Mouse (Mus musculus): Measurements from ENCODE around the gene Cxcl14. TPM values are rescaled to one million over a fixed set of nuclear protein-coding genes. Genes with fewer than 3 reads are reported as not detected.

Cxcl14 gene
- polyA plus RNA-seq, 1 experiment from 2014 or later: 338 TPM

- ATAC-seq (ENCODE audit: insufficient number of reproducible peaks, insufficient read depth, low FRiP score, low TSS enrichment): no peak
Observed at GRCm38 (mm10) chr13:56329165-56329564, 32.8 kb upstream of the Cxcl14 start.

GRCm38 (mm10) chr13:56327779-56328178, 31.4 kb upstream of the Cxcl14 start:
- Histone ChIP-seq H3K27me3 (no peaks in the 10 kb centered on the region), H3K4me2 (replicated peaks) (no peak overlapping the region), H3K27ac (peak overlapping the region; percentile 57; the same call in 1 of the 2 replicates), H3K4me1 (peaks cover 31% of the 10 kb centered on the region), H3K4me3 (no peak overlapping the region), H3K9ac (no peak overlapping the region), H3K9me3 (no peaks in the 10 kb centered on the region), H3K36me3 (no peaks in the 10 kb centered on the region)
- WGBS: 19% methylated on average over 6 of the region's 6 CpGs
- 0 out of 2 replicates have a peak, but pooled peaks have one; percentile 47 for ATAC-seq (ENCODE audit: insufficient number of reproducible peaks, insufficient read depth, low FRiP score, low TSS enrichment)

More at GRCm38 (mm10) chr13:56329165-56329564, 32.8 kb upstream of the Cxcl14 start:
- Histone ChIP-seq H3K4me3 (no peak overlapping the region), H3K36me3 (no peaks in the 10 kb centered on the region), H3K9ac (no peak overlapping the region), H3K4me2 (replicated peaks) (no peak overlapping the region), H3K27ac (no peak overlapping the region), H3K9me3 (no peaks in the 10 kb centered on the region), H3K4me1 (peaks cover 31% of the 10 kb centered on the region), H3K27me3 (no peaks in the 10 kb centered on the region)
- 46% methylated on average over 6 of the region's 6 CpGs for whole genome bisulfite sequencing

GRCm38 (mm10) chr13:56321635-56322034, 25.3 kb upstream of the Cxcl14 start:
- ATAC-seq (ENCODE audit: insufficient number of reproducible peaks, insufficient read depth, low FRiP score, low TSS enrichment): no peak
- no peaks in the 10 kb centered on the region for H3K27me3 ChIP-seq
- H3K4me2 ChIP-seq (replicated peaks): no peak overlapping the region
- H3K27ac ChIP-seq: no peak overlapping the region
- WGBS: 72% methylated on average over 7 of the region's 7 CpGs
- H3K4me1 ChIP-seq: no peaks in the 10 kb centered on the region; the same call in 1 of the 2 replicates
- H3K4me3 ChIP-seq: no peak overlapping the region
- no peak overlapping the region for H3K9ac ChIP-seq
- H3K36me3 ChIP-seq: no peaks in the 10 kb centered on the region
- H3K9me3 ChIP-seq: no peaks in the 10 kb centered on the region

DNA sequence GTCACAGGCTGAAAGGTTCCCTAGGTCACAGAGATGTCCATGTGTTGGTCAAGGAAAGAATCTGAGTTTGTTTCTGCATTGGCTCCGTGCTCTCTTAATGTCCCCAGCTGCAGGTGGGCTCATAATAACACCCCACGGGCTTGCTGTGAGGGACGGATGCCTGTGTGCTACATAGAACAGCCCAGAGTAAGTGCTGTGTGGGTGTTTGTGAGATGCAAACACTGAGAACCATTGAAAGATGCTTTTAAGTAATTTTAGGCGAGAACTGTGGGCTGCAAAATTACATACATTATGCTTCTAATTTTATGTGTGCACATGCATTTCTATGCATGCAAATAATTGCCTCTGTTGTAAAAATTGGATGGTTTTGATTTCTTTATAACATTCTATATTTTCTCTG, 20.6 kb upstream of the Cxcl14 start:
- ATAC-seq (ENCODE audit: insufficient number of reproducible peaks, insufficient read depth, low FRiP score, low TSS enrichment): no peak
- WGBS: 63% methylated on average over 4 of the region's 4 CpGs
- Histone ChIP-seq H3K36me3 (no peaks in the 10 kb centered on the region), H3K4me2 (replicated peaks) (no peak overlapping the region), H3K4me1 (peaks cover 10% of the 10 kb centered on the region), H3K9me3 (no peaks in the 10 kb centered on the region), H3K4me3 (no peak overlapping the region), H3K27me3 (no peaks in the 10 kb centered on the region), H3K27ac (no peak overlapping the region), H3K9ac (no peak overlapping the region)

GRCm38 (mm10) chr13:56315201-56315600, 18.9 kb upstream of the Cxcl14 start:
- Histone ChIP-seq H3K9ac (no peak overlapping the region), H3K27me3 (no peaks in the 10 kb centered on the region), H3K27ac (peak overlapping the region; percentile 41; the same call in 1 of the 2 replicates), H3K36me3 (no peaks in the 10 kb centered on the region), H3K9me3 (peaks cover 10% of the 10 kb centered on the region), H3K4me3 (no peak overlapping the region), H3K4me2 (replicated peaks) (no peak overlapping the region), H3K4me1 (peaks cover 10% of the 10 kb centered on the region)
- peak; percentile 42; the same call in 1 of the 2 replicates for ATAC-seq (ENCODE audit: insufficient number of reproducible peaks, insufficient read depth, low FRiP score, low TSS enrichment)
- 14% methylated on average over 3 of the region's 3 CpGs for WGBS

- ATAC-seq (ENCODE audit: insufficient number of reproducible peaks, insufficient read depth, low FRiP score, low TSS enrichment): no peak
- Histone ChIP-seq H3K27ac (peak overlapping the region; percentile 32; the same call in 1 of the 2 replicates), H3K9me3 (peaks cover 2% of the 10 kb centered on the region; the same call in 1 of the 2 replicates), H3K4me3 (no peak overlapping the region), H3K36me3 (no peaks in the 10 kb centered on the region), H3K4me2 (replicated peaks) (no peak overlapping the region), H3K27me3 (peaks cover 5% of the 10 kb centered on the region; the same call in 1 of the 2 replicates), H3K9ac (no peak overlapping the region), H3K4me1 (peaks cover 20% of the 10 kb centered on the region; the same call in 1 of the 2 replicates)
- 57% methylated on average over 12 of the region's 12 CpGs for WGBS
Observed at GRCm38 (mm10) chr13:56305058-56305457, 8.7 kb upstream of the Cxcl14 start.

DNA sequence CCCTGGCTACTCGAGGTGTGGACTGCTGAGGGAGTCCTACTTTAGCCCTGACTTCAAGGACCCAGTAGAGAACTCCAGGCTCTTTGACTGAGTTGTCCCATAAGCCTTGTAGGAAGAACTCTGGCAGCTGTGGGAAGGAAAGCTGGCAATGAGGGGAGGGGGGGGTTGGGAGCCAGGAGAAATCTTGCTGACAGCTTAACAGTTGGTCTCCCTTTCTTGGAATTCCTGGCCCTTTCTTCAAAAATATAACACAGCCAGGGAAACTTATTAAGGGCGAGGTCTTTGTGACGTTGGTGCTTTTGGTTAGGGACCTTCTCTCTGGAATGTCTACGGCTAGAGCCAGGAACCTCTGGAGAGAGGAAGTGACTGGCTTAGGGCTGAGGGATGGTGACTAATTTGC, 8.1 kb upstream of the Cxcl14 start:
- no peak overlapping the region for H3K9ac ChIP-seq
- WGBS: 54% methylated on average over 4 of the region's 4 CpGs

GRCm38 (mm10) chr13:56299336-56299735, 3.0 kb upstream of the Cxcl14 start:
- no peak overlapping the region for H3K4me3 ChIP-seq
- ATAC-seq (ENCODE audit: insufficient number of reproducible peaks, insufficient read depth, low FRiP score, low TSS enrichment): no peak
- H3K9me3 ChIP-seq: no peaks in the 10 kb centered on the region
- H3K9ac ChIP-seq: no peak overlapping the region
- peaks cover 16% of the 10 kb centered on the region for H3K4me1 ChIP-seq
- no peak overlapping the region for H3K27ac ChIP-seq
- 94% methylated on average over 11 of the region's 11 CpGs for WGBS
- H3K4me2 ChIP-seq (replicated peaks): no peak overlapping the region
- H3K36me3 ChIP-seq: no peaks in the 10 kb centered on the region
- peaks cover 43% of the 10 kb centered on the region for H3K27me3 ChIP-seq

More for the DNA sequence above, 8.1 kb upstream of the Cxcl14 start:
- H3K27ac ChIP-seq: 0 out of 2 replicates have a peak overlapping the region, but pooled peaks have one; percentile 32
- H3K36me3 ChIP-seq: no peaks in the 10 kb centered on the region
- no peaks in the 10 kb centered on the region for H3K9me3 ChIP-seq
- H3K4me3 ChIP-seq: no peak overlapping the region
- H3K27me3 ChIP-seq: peaks cover 5% of the 10 kb centered on the region; the same call in 1 of the 2 replicates
- no peak for ATAC-seq (ENCODE audit: insufficient number of reproducible peaks, insufficient read depth, low FRiP score, low TSS enrichment)
- H3K4me2 ChIP-seq (replicated peaks): no peak overlapping the region
- H3K4me1 ChIP-seq: peaks cover 20% of the 10 kb centered on the region; the same call in 1 of the 2 replicates

DNA sequence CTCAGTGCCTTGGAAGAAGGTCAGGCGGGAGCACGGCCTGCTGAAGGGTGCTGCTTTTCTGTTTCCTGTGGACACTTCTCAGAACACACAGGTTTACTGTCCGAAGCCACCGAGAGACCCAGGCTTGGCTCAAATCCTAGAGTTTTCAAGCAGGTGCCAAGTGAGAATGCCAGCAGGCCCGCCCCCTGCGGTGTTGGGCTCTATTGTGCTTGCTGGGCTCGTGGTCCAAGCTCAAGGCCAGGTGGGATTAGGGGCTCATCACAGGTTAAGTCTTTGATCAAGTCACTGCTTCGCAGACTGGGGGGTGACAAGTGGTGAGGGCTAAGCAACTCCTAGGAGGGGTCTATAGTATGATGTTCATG, 289 bp upstream of the Cxcl14 start:
- peak overlapping the region; percentile 66 for H3K4me2 ChIP-seq (replicated peaks)
- no peaks in the 10 kb centered on the region for H3K9me3 ChIP-seq
- H3K27ac ChIP-seq: peak overlapping the region; percentile 56; the same call in 1 of the 2 replicates
- ATAC-seq (ENCODE audit: insufficient number of reproducible peaks, insufficient read depth, low FRiP score, low TSS enrichment): no peak
- peaks cover 66% of the 10 kb centered on the region for H3K27me3 ChIP-seq
- H3K36me3 ChIP-seq: no peaks in the 10 kb centered on the region
- WGBS: 9% methylated on average over 8 of the region's 8 CpGs
- H3K4me1 ChIP-seq: peaks cover 16% of the 10 kb centered on the region
- peak overlapping the region; percentile 50 for H3K4me3 ChIP-seq
- peak overlapping the region; percentile 67 for H3K9ac ChIP-seq

- Histone ChIP-seq H3K9me3 (no peaks in the 10 kb centered on the region), H3K36me3 (no peaks in the 10 kb centered on the region), H3K27me3 (peaks cover 61% of the 10 kb centered on the region), H3K4me3 (peak overlapping the region; percentile 50), H3K4me1 (peaks cover 16% of the 10 kb centered on the region), H3K27ac (peak overlapping the region; percentile 56), H3K4me2 (replicated peaks) (peak overlapping the region; percentile 66), H3K9ac (peak overlapping the region; percentile 67)
- no peak for ATAC-seq (ENCODE audit: insufficient number of reproducible peaks, insufficient read depth, low FRiP score, low TSS enrichment)
- 6% methylated on average over 13 of the region's 13 CpGs for WGBS
Observed at GRCm38 (mm10) chr13:56295586-56295942, 787 bp downstream of the Cxcl14 start.

- Histone ChIP-seq H3K9ac (peak overlapping the region; percentile 67), H3K27me3 (peaks cover 61% of the 10 kb centered on the region), H3K9me3 (no peaks in the 10 kb centered on the region), H3K27ac (peak overlapping the region; percentile 56), H3K4me2 (replicated peaks) (peak overlapping the region; percentile 66), H3K4me1 (peaks cover 18% of the 10 kb centered on the region), H3K36me3 (no peaks in the 10 kb centered on the region), H3K4me3 (peak overlapping the region; percentile 50)
- 5% methylated on average over 10 of the region's 10 CpGs for WGBS
- no peak for ATAC-seq (ENCODE audit: insufficient number of reproducible peaks, insufficient read depth, low FRiP score, low TSS enrichment)
Observed at GRCm38 (mm10) chr13:56294908-56295307, 1.4 kb downstream of the Cxcl14 start.

- H3K4me2 ChIP-seq (replicated peaks): no peak overlapping the region
- H3K9ac ChIP-seq: no peak overlapping the region
- H3K36me3 ChIP-seq: no peaks in the 10 kb centered on the region
- H3K9me3 ChIP-seq: no peaks in the 10 kb centered on the region
- no peak for ATAC-seq (ENCODE audit: insufficient number of reproducible peaks, insufficient read depth, low FRiP score, low TSS enrichment)
- peaks cover 18% of the 10 kb centered on the region for H3K4me1 ChIP-seq
- WGBS: 80% methylated on average over 6 of the region's 6 CpGs
- peak overlapping the region; percentile 77 for H3K27ac ChIP-seq
- H3K4me3 ChIP-seq: no peak overlapping the region
- peaks cover 32% of the 10 kb centered on the region for H3K27me3 ChIP-seq
Observed at GRCm38 (mm10) chr13:56289998-56290397, 6.4 kb downstream of the Cxcl14 start.
